In the genomic region with DNA sequence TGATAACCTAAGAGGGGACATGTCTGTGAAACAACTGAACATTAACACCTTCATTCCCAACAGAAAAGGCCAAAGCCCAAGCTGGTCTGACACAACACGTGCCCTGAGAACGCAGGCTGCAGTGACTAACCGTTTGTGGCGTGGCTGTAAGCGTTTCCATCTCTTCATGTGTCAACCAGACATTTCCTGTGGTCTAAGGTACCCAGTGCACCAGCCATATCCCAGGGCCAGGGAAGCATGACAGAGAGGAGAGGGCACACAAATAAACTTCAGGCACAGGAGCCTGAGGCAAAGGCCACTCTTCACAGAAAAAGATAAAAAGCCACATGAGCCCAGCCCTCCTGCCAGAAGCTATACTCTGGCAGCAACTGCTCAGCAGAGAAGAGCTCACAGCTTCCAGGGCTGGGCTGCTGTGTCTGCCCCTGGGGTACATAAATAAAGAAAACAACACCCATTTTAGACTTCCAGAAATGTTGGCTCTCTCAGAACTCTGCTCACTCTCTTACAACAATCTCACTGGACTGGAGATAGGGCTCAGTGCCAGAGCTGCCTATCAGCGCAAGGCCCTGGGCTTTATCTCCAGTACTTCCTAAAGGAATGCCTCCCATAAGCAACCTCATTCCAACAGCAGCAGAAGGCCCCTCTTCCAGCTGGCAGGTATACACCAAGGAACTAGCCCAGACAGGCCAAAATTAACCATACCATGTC, we compare ENCODE assay signal across 9 mouse cellular contexts. TPM values are rescaled to one million over a fixed set of nuclear protein-coding genes. Genes with fewer than 3 reads are reported as not detected.
A peak's percentile ranks its signal among the peaks of the same experiment; 100 is the strongest.
DNase-seq lines count a peak whose midpoint lies in the region; ATAC-seq and TF ChIP-seq lines count a peak whose summit lies in the region.
"Had no signal": no experiment of that assay in that cellular context is flagged by ENCODE, and none has a peak within 500 bp of the region (broad histone marks: within the 10 kb centered on the region; RNA-seq: fewer than 3 reads in every experiment).

No protein-coding gene starts in this region.

- peak overlapping the region; percentile 23; the same call in 1 of the 2 replicates for H3K4me2 ChIP-seq in heart, postnatal 0 days (ENCODE audit: low read depth, low read length)
- H3K4me2 ChIP-seq in lung, embryonic 16.5 days (ENCODE audit: low read depth, low read length), result no peak overlapping the region
- H3K4me2 ChIP-seq in forebrain, embryonic 12.5 days, result no peak overlapping the region

- 10% methylated on average over 6 of the region's 6 CpGs for WGBS in heart, postnatal 0 days
- 77% methylated on average over 6 of the region's 6 CpGs for WGBS in lung, embryonic 16.5 days
- WGBS in forebrain, embryonic 12.5 days, result 92% methylated on average over 6 of the region's 6 CpGs

- DNase-seq in adrenal gland, postnatal 14 days, result peak; percentile 13
- DNase-seq in adrenal gland, adult 2 months, result no peak
- peak; percentile 42 for DNase-seq in Patski (ENCODE audit: low read depth, low spot score)
- peak; percentile 76 for DNase-seq in heart, postnatal 0 days (ENCODE audit: low spot score)
- no peak for DNase-seq in spleen, adult 18-20 months
- no peak for DNase-seq in thymus, postnatal 14 days

- H3K4me3 ChIP-seq in heart, postnatal 0 days (ENCODE audit: low read depth, low read length), result no peak overlapping the region
- H3K4me3 ChIP-seq in lung, embryonic 16.5 days (ENCODE audit: low read length), result no peak overlapping the region
- no peak overlapping the region for H3K4me3 ChIP-seq in forebrain, embryonic 12.5 days (replicated peaks)

- POLR2A ChIA-PET in Patski (lab: Charles Lee), result interaction anchor here (1.1 kb wide), 1 partner anchor 90 kb away, joined by 3 read pairs; no protein-coding TSS in a partner anchor

- TF ChIP-seq CTCF in Patski (IDR thresholded peaks at IDR 0.05), result no peak
- no peak for TF ChIP-seq CTCF in heart, postnatal 0 days (IDR thresholded peaks at IDR 0.05; ENCODE audit: low read depth)

- no peak for TF ChIP-seq EP300 in heart, postnatal 0 days (IDR thresholded peaks at IDR 0.05; ENCODE audit: low read depth)

- H3K4me1 ChIP-seq in heart, postnatal 0 days (ENCODE audit: control insufficient read depth, insufficient read depth), result peaks cover 45% of the 10 kb centered on the region
- no peaks in the 10 kb centered on the region for H3K4me1 ChIP-seq in lung, embryonic 16.5 days (replicated peaks; ENCODE audit: control insufficient read depth, insufficient read depth, low read length)
- H3K4me1 ChIP-seq in forebrain, embryonic 12.5 days, result no peaks in the 10 kb centered on the region

- H3K9ac ChIP-seq in heart, postnatal 0 days (replicated peaks; ENCODE audit: low read depth, low read length), result peak overlapping the region; percentile 9; the same call in 1 of the 2 replicates
- no peak overlapping the region for H3K9ac ChIP-seq in lung, embryonic 16.5 days (ENCODE audit: low read length)
- H3K9ac ChIP-seq in forebrain, embryonic 12.5 days, result no peak overlapping the region

- ATAC-seq in Patski, result peak; percentile 63
- peak; percentile 78 for ATAC-seq in heart, postnatal 0 days (ENCODE audit: insufficient read depth, low read depth)
- ATAC-seq in lung, embryonic 16.5 days (ENCODE audit: low read depth), result peak; percentile 49
- ATAC-seq in forebrain, embryonic 12.5 days (ENCODE audit: low FRiP score), result no peak
- ATAC-seq: hindbrain, embryonic 16.5 days had no signal

- CTCF ChIA-PET in Patski (lab: Charles Lee), result interaction anchor here (1.5 to 1.6 kb wide), 2 partner anchors 9 to 13 kb away, joined by 3 to 4 read pairs; no protein-coding TSS in a partner anchor

- H3K9me3 ChIP-seq in heart, postnatal 0 days (replicated peaks; ENCODE audit: control insufficient read depth, low read length), result no peaks in the 10 kb centered on the region
- H3K9me3 ChIP-seq in lung, embryonic 16.5 days (ENCODE audit: control insufficient read depth, low read length), result no peaks in the 10 kb centered on the region
- H3K9me3 ChIP-seq in forebrain, embryonic 12.5 days, result no peaks in the 10 kb centered on the region

- H3K27me3 ChIP-seq in Patski, result no peaks in the 10 kb centered on the region
- H3K27me3 ChIP-seq in heart, postnatal 0 days (ENCODE audit: control insufficient read depth, insufficient read depth, low read length), result no peaks in the 10 kb centered on the region
- H3K27me3 ChIP-seq in lung, embryonic 16.5 days (ENCODE audit: control insufficient read depth, insufficient read depth, low read depth, low read length), result no peaks in the 10 kb centered on the region
- no peaks in the 10 kb centered on the region for H3K27me3 ChIP-seq in forebrain, embryonic 12.5 days

- H3K36me3 ChIP-seq in heart, postnatal 0 days (replicated peaks; ENCODE audit: control insufficient read depth, insufficient read depth, low read length), result peaks cover 53% of the 10 kb centered on the region
- peaks cover 19% of the 10 kb centered on the region for H3K36me3 ChIP-seq in lung, embryonic 16.5 days (ENCODE audit: control insufficient read depth, insufficient read depth, low read length)
- peaks cover 86% of the 10 kb centered on the region for H3K36me3 ChIP-seq in forebrain, embryonic 12.5 days (replicated peaks)

- in situ Hi-C loops in Patski (cut with MboI; ENCODE audit: low pct_unique_long_range_greater_than_20kb), result no loop called here

- H3K27ac ChIP-seq in heart, postnatal 0 days (ENCODE audit: low read depth), result peak overlapping the region; percentile 80
- H3K27ac ChIP-seq in lung, embryonic 16.5 days (ENCODE audit: low read length), result no peak overlapping the region
- H3K27ac ChIP-seq in forebrain, embryonic 12.5 days, result no peak overlapping the region

RNA-seq across cellular contexts. Expression of a gene that starts 18.4 kb away (rescaled TPM):
- total RNA-seq in adrenal gland, postnatal 14 days (2021), result 127 and 136 TPM in 2 replicates
- 100 to 1,000 TPM; 240 to 283 TPM for total RNA-seq in adrenal gland, adult 2 months (2021)
- 102 and 130 TPM in 2 replicates for polyA plus RNA-seq in adrenal gland, adult 2 months (2012; rRNA removed)
- polyA plus RNA-seq in Patski (2021), result 385 TPM
- total RNA-seq in heart, postnatal 0 days (2014; rRNA removed; ENCODE audit: low replicate concordance), result 69.0 and 87.7 TPM in 2 replicates
- 79.4 and 87.3 TPM in 2 replicates for polyA plus RNA-seq in heart, postnatal 0 days (2015; fragmentation: Nextera tagmentation; extraction: Ambion mirVana)
- polyA plus RNA-seq in lung, embryonic 16.5 days (2015; fragmentation: Nextera tagmentation; extraction: Ambion mirVana), result 177 and 178 TPM in 2 replicates
- 187 and 192 TPM in 2 replicates for polyA plus RNA-seq in forebrain, embryonic 12.5 days (2016; fragmentation: Nextera tagmentation; extraction: Ambion mirVana)

Comparison
In these comparisons a context has a peak if more than half of its experiments do, and no peak if none do; other contexts are left out.
1. DNase-seq: peak in adrenal gland, postnatal 14 days (single experiment), Patski (single experiment) and heart, postnatal 0 days (single experiment); none in adrenal gland, adult 2 months (single experiment), spleen, adult 18-20 months (0 of 2) and thymus, postnatal 14 days (single experiment).